Mouse (Mus musculus): ENCODE results near the gene Tmigd3. TPM values are rescaled to one million over a fixed set of nuclear protein-coding genes. Genes with fewer than 3 reads are reported as not detected.
A peak's percentile ranks its signal among the peaks of the same experiment; 100 is the strongest.

Tmigd3 gene
- polyA plus RNA-seq, 1 experiment, result 1.1 TPM

DNA sequence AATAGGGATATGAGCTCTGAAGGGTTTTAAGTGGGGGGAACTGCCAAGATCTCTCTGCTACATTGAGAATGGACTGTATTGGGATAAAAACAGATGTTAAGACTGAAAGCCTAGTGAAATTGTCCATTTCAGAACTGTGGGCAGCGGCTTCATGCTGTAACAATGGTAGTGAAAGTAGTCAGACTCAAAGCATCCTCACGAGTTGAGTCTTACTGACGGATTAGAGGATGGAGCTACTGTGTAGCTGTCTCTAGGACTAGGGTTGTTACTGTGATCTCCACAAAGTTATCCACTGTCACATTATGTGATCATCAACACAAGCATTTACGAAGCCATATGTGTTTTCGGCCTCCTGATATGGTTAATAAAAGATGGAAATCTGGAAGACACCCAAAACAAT lies 87.5 kb downstream of the Tmigd3 start:
- H3K4me3 ChIP-seq (ENCODE audit: control insufficient read depth, insufficient read depth, low read length), result no peak overlapping the region
- no peak for TF ChIP-seq POLR2A (IDR thresholded peaks at IDR 0.05; ENCODE audit: control insufficient read depth, extremely low read depth, insufficient read depth, low read length, poor library complexity)
- no peak for TF ChIP-seq CTCF (IDR thresholded peaks at IDR 0.05; ENCODE audit: borderline replicate concordance, control insufficient read depth, extremely low read depth, insufficient read depth, low read length, poor library complexity)
- 48% methylated on average over 5 of the region's 5 CpGs for WGBS
- H3K36me3 ChIP-seq (ENCODE audit: control insufficient read depth, insufficient read depth, low read length), result peaks cover 22% of the 10 kb centered on the region
- no peak overlapping the region for H3K27ac ChIP-seq (ENCODE audit: control insufficient read depth, insufficient read depth, low read length)
- H3K27me3 ChIP-seq (ENCODE audit: control insufficient read depth, insufficient read depth, low read length), result no peaks in the 10 kb centered on the region
- DNase-seq, result no peak
- peaks cover 7% of the 10 kb centered on the region for H3K4me1 ChIP-seq (replicated peaks; ENCODE audit: control insufficient read depth, insufficient read depth, low read length)

DNA sequence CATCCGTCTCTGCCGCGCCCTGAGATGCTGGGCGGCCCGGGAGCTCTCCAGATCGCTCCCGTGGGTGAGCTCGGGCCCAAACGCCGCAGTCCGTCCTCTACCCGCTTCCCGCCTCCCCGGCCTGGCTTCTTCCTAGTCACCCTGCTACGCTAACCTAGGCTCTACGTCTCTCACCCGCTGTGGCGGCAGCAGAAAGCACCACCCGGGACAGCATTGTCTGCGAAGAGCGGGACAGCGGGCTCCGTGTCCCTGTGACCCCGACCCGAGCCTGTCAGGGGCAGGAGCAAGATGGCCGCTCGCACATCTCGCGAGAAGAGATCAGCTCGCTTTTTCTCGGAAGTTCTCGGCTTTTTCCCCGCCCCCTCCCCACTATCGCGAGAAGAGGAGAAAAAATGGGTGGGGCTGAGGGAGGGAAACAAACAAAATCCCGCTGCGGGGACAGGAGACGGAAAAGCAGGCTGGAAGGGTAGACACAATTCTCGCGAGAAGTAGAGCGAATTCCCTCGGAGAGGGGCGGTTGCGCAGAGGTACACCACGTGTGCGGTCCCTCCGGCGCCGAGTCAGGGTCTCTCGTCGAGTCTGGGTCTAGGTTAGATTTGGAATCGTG lies 88.4 kb downstream of the Tmigd3 start, which contains the start of gene Wdr77:
Wdr77 (plus strand) TSS at position 396 of the 607 bp plus-strand sequence.
- no peaks in the 10 kb centered on the region for H3K27me3 ChIP-seq (ENCODE audit: control insufficient read depth, insufficient read depth, low read length)
- H3K4me3 ChIP-seq (ENCODE audit: control insufficient read depth, insufficient read depth, low read length), result peak within 1 kb of the TSS; percentile 80
- H3K27ac ChIP-seq (ENCODE audit: control insufficient read depth, insufficient read depth, low read length), result peak within 1 kb of the TSS; percentile 69
- H3K4me1 ChIP-seq (replicated peaks; ENCODE audit: control insufficient read depth, insufficient read depth, low read length), result peaks cover 7% of the 10 kb centered on the region
- H3K36me3 ChIP-seq (ENCODE audit: control insufficient read depth, insufficient read depth, low read length), result peaks cover 17% of the 10 kb centered on the region
- under 1% methylated on average over 52 of the region's 52 CpGs for WGBS
- TF ChIP-seq POLR2A (IDR thresholded peaks at IDR 0.05; ENCODE audit: control insufficient read depth, extremely low read depth, insufficient read depth, low read length, poor library complexity) (peak; percentile 97), CTCF (IDR thresholded peaks at IDR 0.05; ENCODE audit: borderline replicate concordance, control insufficient read depth, extremely low read depth, insufficient read depth, low read length, poor library complexity) (no peak)
- peak; percentile 94 for DNase-seq

DNA sequence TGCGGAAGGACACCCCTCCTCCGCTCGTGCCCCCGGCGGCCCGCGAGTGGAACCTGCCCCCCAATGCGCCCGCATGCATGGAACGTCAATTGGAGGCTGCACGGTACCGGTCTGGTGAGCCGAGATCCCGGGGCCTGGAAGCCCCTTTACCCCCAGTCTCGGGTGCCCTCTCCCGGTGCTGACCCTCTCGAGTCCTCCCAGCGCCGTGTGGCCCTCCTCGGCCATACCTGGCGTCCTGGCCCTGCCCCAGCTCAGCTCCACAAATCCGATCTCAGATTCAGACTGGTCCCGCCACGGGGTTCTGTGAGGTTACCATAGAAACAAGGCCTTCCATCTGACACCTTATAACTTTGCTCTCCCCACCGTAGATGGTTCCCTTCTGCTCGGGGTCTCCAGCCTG lies 88.9 kb downstream of the Tmigd3 start:
- Histone ChIP-seq H3K27ac (ENCODE audit: control insufficient read depth, insufficient read depth, low read length) (no peak overlapping the region), H3K36me3 (ENCODE audit: control insufficient read depth, insufficient read depth, low read length) (peaks cover 22% of the 10 kb centered on the region), H3K27me3 (ENCODE audit: control insufficient read depth, insufficient read depth, low read length) (no peaks in the 10 kb centered on the region), H3K4me3 (ENCODE audit: control insufficient read depth, insufficient read depth, low read length) (peak overlapping the region; percentile 80), H3K4me1 (replicated peaks; ENCODE audit: control insufficient read depth, insufficient read depth, low read length) (peaks cover 7% of the 10 kb centered on the region)
- TF ChIP-seq POLR2A (IDR thresholded peaks at IDR 0.05; ENCODE audit: control insufficient read depth, extremely low read depth, insufficient read depth, low read length, poor library complexity) (no peak), CTCF (IDR thresholded peaks at IDR 0.05; ENCODE audit: borderline replicate concordance, control insufficient read depth, extremely low read depth, insufficient read depth, low read length, poor library complexity) (no peak; the same call in 1 of the 2 replicates)
- no peak for DNase-seq
- WGBS, result 1% methylated on average over 26 of the region's 26 CpGs

DNA sequence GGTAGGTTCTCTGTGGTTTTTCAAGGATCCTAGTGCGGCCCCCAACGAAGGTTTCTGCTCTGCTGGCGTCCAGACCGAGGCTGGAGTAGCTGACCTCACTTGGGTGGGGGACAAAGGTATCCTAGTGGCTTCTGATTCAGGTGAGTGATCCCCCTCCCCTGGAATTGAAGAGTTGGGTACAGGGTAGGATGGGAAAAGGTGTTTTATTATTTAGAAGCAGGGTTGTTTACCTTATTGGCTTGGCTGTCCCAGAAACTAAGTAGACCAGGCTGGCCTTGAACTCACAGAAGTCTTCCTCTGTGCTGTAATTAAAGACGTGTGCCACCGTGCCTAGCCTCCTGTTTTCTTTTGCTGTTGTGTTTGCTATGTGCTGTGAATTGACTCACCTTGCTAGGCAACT lies 89.3 kb downstream of the Tmigd3 start, which contains the start of gene Atp5f1:
Atp5f1 (minus strand) TSS at position 101 of the 400 bp plus-strand sequence.
- Histone ChIP-seq H3K36me3 (ENCODE audit: control insufficient read depth, insufficient read depth, low read length) (peaks cover 22% of the 10 kb centered on the region), H3K27me3 (ENCODE audit: control insufficient read depth, insufficient read depth, low read length) (no peaks in the 10 kb centered on the region), H3K4me1 (replicated peaks; ENCODE audit: control insufficient read depth, insufficient read depth, low read length) (peaks cover 7% of the 10 kb centered on the region), H3K4me3 (ENCODE audit: control insufficient read depth, insufficient read depth, low read length) (peak within 1 kb of the TSS; percentile 80), H3K27ac (ENCODE audit: control insufficient read depth, insufficient read depth, low read length) (peak within 1 kb of the TSS; percentile 69)
- TF ChIP-seq POLR2A (IDR thresholded peaks at IDR 0.05; ENCODE audit: control insufficient read depth, extremely low read depth, insufficient read depth, low read length, poor library complexity), result no peak
- no peak for TF ChIP-seq CTCF (IDR thresholded peaks at IDR 0.05; ENCODE audit: borderline replicate concordance, control insufficient read depth, extremely low read depth, insufficient read depth, low read length, poor library complexity)
- WGBS, result 18% methylated on average over 6 of the region's 6 CpGs
- DNase-seq, result no peak

DNA sequence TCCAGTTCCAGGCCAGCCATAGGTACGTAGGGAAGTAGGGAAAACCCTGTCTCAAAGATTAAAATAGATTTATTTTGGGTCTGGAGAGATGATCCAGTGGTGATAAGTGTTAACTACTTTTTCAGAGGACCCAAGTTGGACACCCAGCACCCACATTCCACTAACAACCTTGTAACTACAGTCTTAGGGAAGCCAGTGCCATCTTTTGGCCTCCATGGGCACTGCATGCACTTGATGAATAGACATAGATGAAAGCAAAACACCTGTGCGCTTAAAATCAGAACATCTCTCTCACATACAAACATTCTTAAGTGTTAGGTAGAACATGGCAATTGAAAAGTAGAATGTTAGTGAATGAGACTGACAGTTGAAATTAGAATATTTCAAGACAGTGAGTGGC lies 90.0 kb downstream of the Tmigd3 start:
- 95% methylated on average over 2 of the region's 2 CpGs for WGBS

DNA sequence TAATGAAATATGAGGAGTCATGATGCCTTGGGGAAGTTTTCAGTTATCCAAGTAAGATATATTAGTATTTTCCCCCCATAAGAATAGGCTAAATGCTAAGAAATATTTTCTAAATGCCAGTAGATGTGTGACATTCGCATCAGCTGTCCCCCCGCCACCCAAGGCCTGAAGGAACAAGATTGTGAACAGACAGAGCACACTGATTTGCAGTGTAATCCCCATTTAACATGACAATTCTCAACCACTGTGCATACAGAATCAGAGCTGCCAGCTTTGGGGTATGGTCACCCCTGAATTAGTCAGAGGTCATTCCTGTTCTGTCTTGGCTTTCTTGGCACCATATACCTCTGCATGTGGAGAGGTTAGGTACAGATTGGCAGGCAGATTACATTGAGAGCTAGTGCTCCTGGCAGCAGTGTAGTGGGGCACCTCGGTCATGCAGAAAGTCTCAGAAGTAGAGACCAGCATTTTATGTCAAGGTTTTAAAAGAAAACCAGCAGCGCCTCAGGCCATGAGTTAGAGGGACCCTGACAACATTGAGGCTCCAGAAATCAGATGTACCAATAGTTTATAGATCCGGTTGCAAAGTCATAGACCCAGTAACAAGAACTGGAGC lies 101.2 kb downstream of the Tmigd3 start:
- Histone ChIP-seq H3K27ac (ENCODE audit: control insufficient read depth, insufficient read depth, low read length) (no peak overlapping the region), H3K4me3 (ENCODE audit: control insufficient read depth, insufficient read depth, low read length) (no peak overlapping the region), H3K27me3 (ENCODE audit: control insufficient read depth, insufficient read depth, low read length) (no peaks in the 10 kb centered on the region), H3K36me3 (ENCODE audit: control insufficient read depth, insufficient read depth, low read length) (peaks cover 15% of the 10 kb centered on the region), H3K4me1 (replicated peaks; ENCODE audit: control insufficient read depth, insufficient read depth, low read length) (no peaks in the 10 kb centered on the region)
- TF ChIP-seq POLR2A (IDR thresholded peaks at IDR 0.05; ENCODE audit: control insufficient read depth, extremely low read depth, insufficient read depth, low read length, poor library complexity) (no peak), CTCF (IDR thresholded peaks at IDR 0.05; ENCODE audit: borderline replicate concordance, control insufficient read depth, extremely low read depth, insufficient read depth, low read length, poor library complexity) (no peak)
- no peak for DNase-seq
- WGBS, result 95% methylated on average over 5 of the region's 5 CpGs

More for the DNA sequence above, 90.0 kb downstream of the Tmigd3 start:
- DNase-seq, result peak; percentile 23
- Histone ChIP-seq H3K4me3 (ENCODE audit: control insufficient read depth, insufficient read depth, low read length) (no peak overlapping the region), H3K36me3 (ENCODE audit: control insufficient read depth, insufficient read depth, low read length) (peaks cover 26% of the 10 kb centered on the region), H3K27me3 (ENCODE audit: control insufficient read depth, insufficient read depth, low read length) (no peaks in the 10 kb centered on the region), H3K27ac (ENCODE audit: control insufficient read depth, insufficient read depth, low read length) (no peak overlapping the region), H3K4me1 (replicated peaks; ENCODE audit: control insufficient read depth, insufficient read depth, low read length) (peaks cover 7% of the 10 kb centered on the region)
- TF ChIP-seq POLR2A (IDR thresholded peaks at IDR 0.05; ENCODE audit: control insufficient read depth, extremely low read depth, insufficient read depth, low read length, poor library complexity), result no peak
- no peak for TF ChIP-seq CTCF (IDR thresholded peaks at IDR 0.05; ENCODE audit: borderline replicate concordance, control insufficient read depth, extremely low read depth, insufficient read depth, low read length, poor library complexity)
